Mouse (Mus musculus): ENCODE measurements at regions not wholly inside any gene's neighbourhood (a gene's known extent, or its start where the extent isn't known, plus 50 kb on each side); places are given as distances from the start of the nearest gene placed in this dataset.

- TF ChIP-seq POLR2A (IDR thresholded peaks at IDR 0.05; ENCODE audit: borderline replicate concordance, insufficient read depth, low read length) (no peak), CTCF (IDR thresholded peaks at IDR 0.05; ENCODE audit: borderline replicate concordance, insufficient read depth, low read depth, low read length) (no peak)
These were observed 542.1 kb downstream of the Nebl start for GRCm38 (mm10) chr2:17189169-17189568.

Measured in cerebellum, adult 2 months (tissue).